Comparison of ENCODE assay signal across 34 mouse cellular contexts in genomic region chr12:105622981-105623539, GRCm38 (mm10). TPM values are rescaled to one million over a fixed set of nuclear protein-coding genes. Genes with fewer than 3 reads are reported as not detected.
DNase-seq lines count a peak whose midpoint lies in the region; ATAC-seq and TF ChIP-seq lines count a peak whose summit lies in the region.
"Had no signal": no experiment of that assay in that cellular context is flagged by ENCODE, and none has a peak within 500 bp of the region (broad histone marks: within the 10 kb centered on the region; RNA-seq: fewer than 3 reads in every experiment).

No protein-coding gene starts in this region.

- peaks cover 4% of the 10 kb centered on the region for H3K36me3 ChIP-seq in kidney, adult 2 months (ENCODE audit: control insufficient read depth, insufficient read depth, low read length)
- H3K36me3 ChIP-seq in kidney, embryonic 16.5 days (ENCODE audit: insufficient read depth, low read length) = peaks cover 53% of the 10 kb centered on the region
- peaks cover 0 to 29% of the 10 kb centered on the region in 2 experiments; a peak in 2 of 4 replicates for H3K36me3 ChIP-seq in MEL (ENCODE audit: control insufficient read depth in 1 of 2, insufficient read depth in 2 of 2, low read length in 2 of 2)

- WGBS in kidney, adult 2 months = 42% methylated on average over 12 of the region's 12 CpGs
- 52% methylated on average over 12 of the region's 12 CpGs for WGBS in kidney, embryonic 16.5 days
- 93% methylated on average over 12 of the region's 12 CpGs for WGBS in lung, adult 2 months

- DNase-seq in kidney, adult 2 months = peak; percentile 9
- DNase-seq in kidney, postnatal 14 days = no peak
- no peak for DNase-seq in kidney, postnatal 4 days
- DNase-seq in MEL (ENCODE audit: low read depth, low spot score) (peak; percentile 36), ZHBTc4 (ENCODE audit: low read depth, low spot score) (peak; percentile 83)
- no peak for DNase-seq in heart, adult 11 months
- DNase-seq in lung, adult 2 months = no peak
- DNase-seq: adrenal gland, adult 8-10 months; adrenal gland, postnatal 25 days; cerebellum, adult 11-12 months; cerebellum, adult 8-10 months; cerebellum, postnatal 10 days; cerebellum, postnatal 36 days; embryo, embryonic 11 days; gastrocnemius, postnatal 10 days; gastrocnemius, postnatal 36 days had no signal

- 0 out of 4 replicates have a peak, but pooled peaks of 1 of the 2 experiments have one; percentile 33 for TF ChIP-seq EP300 in MEL (IDR thresholded peaks at IDR 0.05; ENCODE audit: low read depth in 1 of 2, low read length in 2 of 2)

- peak; percentile 46; the same call in 1 of the 2 replicates for ATAC-seq in kidney, embryonic 16.5 days (ENCODE audit: low FRiP score, low TSS enrichment)
- ATAC-seq: activated CD4-positive, CD25-positive, alpha-beta regulatory T cell, adult 4 months; forebrain, embryonic 13.5 days; forebrain, embryonic 16.5 days; hindbrain, embryonic 16.5 days; Patski had no signal

- no peak for TF ChIP-seq RAD21 in MEL (IDR thresholded peaks at IDR 0.05; ENCODE audit: low read depth, low read length)

- H3K4me1 ChIP-seq in kidney, adult 2 months (ENCODE audit: control insufficient read depth, insufficient read depth, low read length) = no peaks in the 10 kb centered on the region
- no peaks in the 10 kb centered on the region for H3K4me1 ChIP-seq in kidney, embryonic 16.5 days (ENCODE audit: insufficient read depth, low read length)
- H3K4me1 ChIP-seq in MEL (ENCODE audit: control insufficient read depth in 1 of 2, insufficient read depth in 2 of 2, low read length in 2 of 2) = no peaks in the 10 kb centered on the region
- no peaks in the 10 kb centered on the region for H3K4me1 ChIP-seq in lung, adult 2 months (ENCODE audit: control insufficient read depth, insufficient read depth, low read length)
- H3K4me1 ChIP-seq: embryonic facial prominence, embryonic 13.5 days; forebrain, embryonic 13.5 days; hindbrain, embryonic 13.5 days had no signal

- H3K9me3 ChIP-seq in kidney, embryonic 16.5 days (ENCODE audit: low read length) = no peaks in the 10 kb centered on the region
- no peaks in the 10 kb centered on the region for H3K9me3 ChIP-seq in MEL (replicated peaks; ENCODE audit: insufficient read depth, low read length)
- H3K9me3 ChIP-seq: embryonic facial prominence, embryonic 10.5 days; embryonic facial prominence, embryonic 13.5 days; forebrain, embryonic 10.5 days; forebrain, embryonic 13.5 days; hindbrain, embryonic 13.5 days had no signal

- TF ChIP-seq CTCF in kidney, adult 2 months (conservative IDR thresholded peaks at IDR 0.05; ENCODE audit: insufficient read depth, insufficient read length, low read depth, low read length) = no peak
- no peak for TF ChIP-seq CTCF in MEL (IDR thresholded peaks at IDR 0.05 in 2 of 3, conservative IDR thresholded peaks at IDR 0.05 in 1 of 3; ENCODE audit: control insufficient read depth in 1 of 3, insufficient read depth in 1 of 3, low read depth in 2 of 3, low read length in 3 of 3, poor library complexity in 1 of 3, severe bottlenecking in 1 of 3)
- TF ChIP-seq CTCF in lung, adult 2 months (IDR thresholded peaks at IDR 0.05; ENCODE audit: insufficient read depth, low read length) = no peak

- no peak overlapping the region for H3K9ac ChIP-seq in kidney, embryonic 16.5 days (replicated peaks; ENCODE audit: low read length)
- H3K9ac ChIP-seq in MEL (ENCODE audit: control insufficient read depth, low read depth, low read length, poor library complexity, severe bottlenecking) = no peak overlapping the region
- H3K9ac ChIP-seq: embryonic facial prominence, embryonic 13.5 days; forebrain, embryonic 13.5 days; hindbrain, embryonic 13.5 days had no signal

- no peaks in the 10 kb centered on the region for H3K27me3 ChIP-seq in kidney, adult 2 months (replicated peaks; ENCODE audit: control insufficient read depth, insufficient read depth, low read length)
- no peaks in the 10 kb centered on the region for H3K27me3 ChIP-seq in kidney, embryonic 16.5 days (ENCODE audit: insufficient read depth, low read length)
- H3K27me3 ChIP-seq in MEL (ENCODE audit: control insufficient read depth in 1 of 2, insufficient read depth in 2 of 2, low read length in 2 of 2) = no peaks in the 10 kb centered on the region
- H3K27me3 ChIP-seq: embryonic facial prominence, embryonic 13.5 days; forebrain, embryonic 13.5 days; hindbrain, embryonic 13.5 days; Patski had no signal

- no peak overlapping the region for H3K4me2 ChIP-seq in kidney, embryonic 16.5 days (replicated peaks; ENCODE audit: low read depth, low read length)
- H3K4me2 ChIP-seq: embryonic facial prominence, embryonic 13.5 days; forebrain, embryonic 13.5 days; heart, embryonic 11.5 days; hindbrain, embryonic 13.5 days had no signal

- no peak for TF ChIP-seq POLR2A in kidney, adult 2 months (IDR thresholded peaks at IDR 0.05; ENCODE audit: low read depth, low read length)
- TF ChIP-seq POLR2A in MEL (IDR thresholded peaks at IDR 0.05; ENCODE audit: control insufficient read depth in 1 of 2, insufficient read depth in 1 of 2, low read depth in 1 of 2, low read length in 2 of 2, poor library complexity in 1 of 2) = no peak
- TF ChIP-seq POLR2A in lung, adult 2 months (IDR thresholded peaks at IDR 0.05; ENCODE audit: borderline replicate concordance, extremely low read depth, low read depth, low read length) = no peak

- H3K79me2 ChIP-seq in MEL (ENCODE audit: control insufficient read depth, insufficient read depth, low read length, poor library complexity) = no peaks in the 10 kb centered on the region

- H3K27ac ChIP-seq in kidney, adult 2 months (ENCODE audit: insufficient read depth, low read depth, low read length) = no peak overlapping the region
- H3K27ac ChIP-seq in kidney, embryonic 16.5 days (ENCODE audit: low read length) = no peak overlapping the region
- H3K27ac ChIP-seq in MEL (ENCODE audit: control insufficient read depth, low read depth, low read length) = no peak overlapping the region
- H3K27ac ChIP-seq: embryonic facial prominence, embryonic 10.5 days; embryonic facial prominence, embryonic 13.5 days; forebrain, embryonic 10.5 days; forebrain, embryonic 13.5 days; hindbrain, embryonic 13.5 days had no signal

- no peak overlapping the region for H3K4me3 ChIP-seq in kidney, adult 2 months (ENCODE audit: insufficient read depth, low read depth, low read length)
- no peak overlapping the region for H3K4me3 ChIP-seq in kidney, embryonic 16.5 days (ENCODE audit: low read length)
- H3K4me3 ChIP-seq in MEL (ENCODE audit: control insufficient read depth in 1 of 2, insufficient read depth in 1 of 2, low read depth in 2 of 2, low read length in 2 of 2) = no peak overlapping the region
- no peak overlapping the region for H3K4me3 ChIP-seq in lung, adult 2 months (replicated peaks; ENCODE audit: extremely low read depth, low read depth, low read length)
- H3K4me3 ChIP-seq: embryonic facial prominence, embryonic 10.5 days; embryonic facial prominence, embryonic 13.5 days; forebrain, embryonic 10.5 days; forebrain, embryonic 13.5 days; hindbrain, embryonic 13.5 days had no signal

TF ChIP-seq in MEL, 35 proteins besides CTCF, POLR2A, EP300 and RAD21:
- TF ChIP-seq GATA1 (IDR thresholded peaks at IDR 0.05; ENCODE audit: low read depth, low read length) = peak; percentile 18; the same call in 1 of the 2 replicates
- TF ChIP-seq TCF12 (IDR thresholded peaks at IDR 0.05; ENCODE audit: low read depth, low read length) = no peak

RNA-seq across cellular contexts. Expression of gene Bdkrb1, which starts 20.2 kb away (rescaled TPM):
- polyA plus RNA-seq in kidney, adult 2 months (2012; rRNA removed) = 0.15 TPM in 1 of 2 replicates, not detected in the other
- not detected in 2 replicates for polyA plus RNA-seq in kidney, embryonic 16.5 days (2015; fragmentation: Nextera tagmentation; extraction: Ambion mirVana)
- not detected in 2 replicates for total RNA-seq in MEL (2012; rRNA removed)
- polyA plus RNA-seq in MEL (2012; ENCODE audit: insufficient read depth in 1 of 2, insufficient read length in 2 of 2, low read depth in 1 of 2, low replicate concordance in 2 of 2, missing spikeins in 1 of 2) = under 1 TPM in 1 of 2 experiments, not detected in 1; 0.13 TPM
- 2.9 and 6.0 TPM in 2 replicates for polyA plus RNA-seq in lung, adult 2 months (2012; rRNA removed)
- total RNA-seq: adrenal gland, adult 8-10 months; adrenal gland, postnatal 25 days; gastrocnemius, adult 18-20 months; granulocyte monocyte progenitor cell, adult 5-6 weeks; heart, adult 8-10 months; heart, postnatal 25 days; hematopoietic stem cell, adult 5-6 weeks had no signal
- polyA plus RNA-seq: embryonic facial prominence, embryonic 13.5 days; forebrain, embryonic 10.5 days; forebrain, embryonic 13.5 days; forebrain, embryonic 16.5 days; heart, embryonic 11.5 days; heart, embryonic 14.5 days; heart, postnatal 0 days had no signal

Comparison
In these comparisons a context has a peak if more than half of its experiments do, and no peak if none do; other contexts are left out.
1. DNase-seq: peak in kidney, adult 2 months (single experiment), MEL (single experiment) and ZHBTc4 (single experiment); none in kidney, postnatal 14 days (single experiment), kidney, postnatal 4 days (0 of 2), heart, adult 11 months (single experiment) and lung, adult 2 months (single experiment).